Mouse (Mus musculus): ENCODE measurements at regions not wholly inside any gene's neighbourhood (a gene's known extent, or its start where the extent isn't known, plus 50 kb on each side); places are given as distances from the start of the nearest gene placed in this dataset.

DNA sequence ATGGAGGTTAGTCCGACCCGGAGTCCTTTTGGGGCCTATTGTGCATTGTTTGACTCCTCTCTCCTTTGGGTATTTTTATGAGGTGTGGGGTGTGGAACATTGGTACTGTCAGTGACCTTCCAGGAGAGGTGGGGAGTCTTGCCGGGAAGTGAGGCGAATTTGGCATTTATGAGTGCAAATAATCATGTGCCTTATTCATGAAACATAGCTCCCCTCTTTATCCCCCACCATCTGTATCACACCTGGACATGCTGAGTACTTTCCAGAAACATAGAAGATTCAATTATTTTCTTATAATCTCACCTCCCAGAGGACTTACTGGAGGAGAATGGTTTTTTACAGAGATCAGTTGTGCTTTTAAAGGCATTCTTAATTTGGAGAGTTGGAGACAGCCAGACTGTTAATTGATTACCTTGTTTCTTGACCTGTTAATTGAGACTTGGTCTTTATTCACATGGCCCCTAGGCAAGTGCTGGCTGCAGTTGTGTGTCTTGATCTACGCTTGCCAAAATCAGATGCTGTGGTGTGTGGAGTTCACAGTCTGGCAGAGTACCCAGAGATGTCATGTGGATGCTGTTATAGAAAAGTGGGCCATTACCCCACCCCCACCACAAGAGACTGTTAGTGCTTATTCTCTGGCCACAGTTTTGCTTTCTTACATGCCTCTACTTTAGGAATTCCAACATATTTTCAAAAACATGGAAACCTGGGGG is 215.5 kb downstream of the Slc30a10 start:
- Histone ChIP-seq H3K4me3 (replicated peaks) (no peak overlapping the region), H3K27ac (replicated peaks) (no peak overlapping the region), H3K4me1 (no peaks in the 10 kb centered on the region), H3K9me3 (replicated peaks) (no peaks in the 10 kb centered on the region), H3K4me2 (no peak overlapping the region), H3K27me3 (replicated peaks) (no peaks in the 10 kb centered on the region), H3K36me3 (no peaks in the 10 kb centered on the region), H3K9ac (replicated peaks) (no peak overlapping the region)
- ATAC-seq (ENCODE audit: low FRiP score), result no peak
- WGBS, result 71% methylated on average over 5 of the region's 5 CpGs

DNA sequence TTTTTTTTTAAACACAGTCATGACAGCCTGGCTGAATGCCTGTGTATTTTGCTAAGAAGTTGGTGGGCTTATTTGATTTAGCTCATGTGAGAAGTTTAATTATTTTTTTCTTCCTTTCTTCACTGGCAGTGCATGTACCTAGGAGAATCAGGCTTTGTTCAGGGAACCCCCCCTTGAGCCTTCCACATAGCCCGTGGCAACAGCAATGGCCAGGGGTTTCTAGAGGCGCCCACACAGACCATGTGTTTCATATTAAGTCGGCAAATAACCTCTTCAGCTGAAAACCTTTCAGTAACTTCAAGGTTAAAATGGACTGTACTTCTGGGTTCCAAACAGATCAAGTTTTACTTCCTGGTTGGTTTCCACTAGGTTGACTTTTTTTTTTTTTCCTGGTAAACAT is 218.3 kb downstream of the Slc30a10 start:
- no peaks in the 10 kb centered on the region for H3K4me1 ChIP-seq
- no peak for ATAC-seq (ENCODE audit: low FRiP score)
- H3K27ac ChIP-seq (replicated peaks), result no peak overlapping the region
- H3K36me3 ChIP-seq, result no peaks in the 10 kb centered on the region
- H3K27me3 ChIP-seq (replicated peaks), result no peaks in the 10 kb centered on the region
- no peaks in the 10 kb centered on the region for H3K9me3 ChIP-seq (replicated peaks)
- H3K4me2 ChIP-seq, result no peak overlapping the region
- H3K4me3 ChIP-seq (replicated peaks), result no peak overlapping the region
- 65% methylated on average over 3 of the region's 3 CpGs for WGBS
- no peak overlapping the region for H3K9ac ChIP-seq (replicated peaks)

DNA sequence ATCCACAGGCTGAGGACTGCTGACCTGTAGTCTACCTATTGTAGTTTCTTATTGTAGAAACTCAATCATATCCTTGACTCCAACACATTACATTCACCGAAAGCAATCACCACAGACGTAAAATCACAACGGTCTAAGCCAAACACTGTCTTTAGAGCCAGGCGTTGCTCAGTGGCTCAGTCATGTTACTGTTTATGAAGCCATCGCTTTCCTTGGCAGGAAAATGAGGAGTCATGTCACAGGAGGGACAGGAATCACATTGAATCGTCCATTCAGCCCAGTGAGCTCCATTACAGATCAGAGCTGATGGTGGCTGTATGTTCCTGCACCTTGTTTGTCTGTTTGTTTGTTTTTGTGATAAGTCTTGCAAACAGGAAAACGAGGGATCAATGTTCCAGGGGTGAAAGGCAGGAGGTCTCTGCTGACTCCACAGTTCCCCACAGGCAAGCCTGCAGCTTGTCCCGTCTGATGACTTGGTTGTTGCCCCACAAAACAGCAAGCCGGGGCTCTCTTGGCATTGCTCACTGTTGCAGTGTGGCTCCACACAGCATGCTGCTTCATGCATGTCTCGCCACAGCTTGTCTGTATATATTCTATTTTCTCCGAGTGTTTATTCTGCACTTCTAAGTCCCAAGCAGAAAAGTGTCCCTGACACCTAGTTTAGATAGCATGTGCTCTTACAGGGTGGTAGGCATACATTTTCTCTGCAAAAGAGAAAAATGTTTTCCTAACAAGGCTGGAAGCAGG is 221.2 kb downstream of the Slc30a10 start:
- Histone ChIP-seq H3K4me3 (replicated peaks) (no peak overlapping the region), H3K9ac (replicated peaks) (no peak overlapping the region), H3K27me3 (replicated peaks) (no peaks in the 10 kb centered on the region), H3K4me1 (no peaks in the 10 kb centered on the region), H3K27ac (replicated peaks) (no peak overlapping the region), H3K4me2 (no peak overlapping the region), H3K36me3 (no peaks in the 10 kb centered on the region), H3K9me3 (replicated peaks) (no peaks in the 10 kb centered on the region)
- ATAC-seq (ENCODE audit: low FRiP score), result no peak
- 80% methylated on average over 11 of the region's 11 CpGs for WGBS

DNA sequence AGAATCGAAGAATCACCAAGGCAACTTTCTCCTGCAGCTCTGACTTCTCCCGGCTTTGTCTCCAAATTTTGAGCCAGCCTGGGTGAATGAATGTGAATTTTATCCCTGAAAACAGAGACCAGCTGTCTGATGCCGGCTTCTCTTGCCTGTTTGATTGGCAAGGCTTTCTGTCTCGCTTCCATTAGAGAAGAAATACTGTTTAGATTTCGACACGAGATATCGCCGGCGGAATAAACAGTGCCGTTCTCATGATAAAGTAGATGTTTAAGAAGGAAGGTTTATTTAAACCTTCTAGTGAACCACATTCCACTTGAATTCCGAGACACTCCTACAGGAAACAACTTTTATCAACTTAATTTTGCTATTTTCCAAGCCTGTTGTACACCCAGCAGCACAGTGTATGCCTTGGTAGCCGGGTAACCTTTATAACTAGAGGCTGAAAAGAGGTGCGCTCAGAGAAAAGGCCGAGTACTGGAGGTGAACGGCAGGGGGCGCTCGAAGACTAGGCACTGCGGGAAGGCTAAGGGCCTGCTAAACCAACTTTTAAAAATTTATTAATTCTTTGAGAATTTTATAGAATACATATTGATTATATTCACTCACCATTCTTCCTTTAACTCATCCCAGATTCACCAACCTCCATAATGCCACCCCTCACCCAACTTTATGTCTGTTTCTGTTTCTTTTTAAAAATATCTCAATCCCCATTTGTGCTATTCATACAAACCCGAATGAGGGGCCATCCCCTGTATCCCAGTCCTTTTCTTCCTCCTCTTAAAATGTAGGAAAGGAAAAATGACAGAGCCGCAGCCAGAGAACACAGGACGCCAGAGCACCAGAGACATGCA is 227.2 kb downstream of the Slc30a10 start:
- WGBS, result 35% methylated on average over 21 of the region's 21 CpGs
- ATAC-seq (ENCODE audit: low FRiP score), result 0 out of 2 replicates have a peak, but pooled peaks have one; percentile 59
- peaks cover 6% of the 10 kb centered on the region; the same call in 1 of the 2 replicates for H3K4me1 ChIP-seq
- no peaks in the 10 kb centered on the region for H3K36me3 ChIP-seq
- no peak overlapping the region; the same call in 1 of the 2 replicates for H3K27ac ChIP-seq (replicated peaks)
- H3K4me3 ChIP-seq (replicated peaks), result no peak overlapping the region
- no peak overlapping the region for H3K9ac ChIP-seq (replicated peaks)
- peak overlapping the region; percentile 15; the same call in 1 of the 2 replicates for H3K4me2 ChIP-seq
- H3K27me3 ChIP-seq (replicated peaks), result no peaks in the 10 kb centered on the region
- no peaks in the 10 kb centered on the region for H3K9me3 ChIP-seq (replicated peaks)

DNA sequence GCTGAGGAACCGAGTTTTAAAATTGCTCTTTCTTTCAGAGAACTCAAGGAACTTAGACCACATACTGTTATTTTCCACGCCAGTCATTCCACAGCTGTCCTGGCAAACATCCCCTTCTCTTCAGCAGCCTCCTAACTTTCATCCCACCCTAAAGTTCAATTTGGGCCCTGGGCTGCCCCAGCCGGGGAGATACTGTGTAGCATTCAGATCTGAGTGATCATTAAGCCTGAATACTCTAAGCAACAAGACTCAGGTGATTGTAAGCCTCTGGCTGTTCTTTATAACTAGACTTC is 227.8 kb downstream of the Slc30a10 start:
- no peak overlapping the region for H3K4me3 ChIP-seq (replicated peaks)
- WGBS, result 59% methylated on average over 3 of the region's 3 CpGs
- H3K4me2 ChIP-seq, result no peak overlapping the region
- no peaks in the 10 kb centered on the region for H3K36me3 ChIP-seq
- no peak overlapping the region for H3K9ac ChIP-seq (replicated peaks)
- H3K9me3 ChIP-seq (replicated peaks), result no peaks in the 10 kb centered on the region
- no peaks in the 10 kb centered on the region for H3K27me3 ChIP-seq (replicated peaks)
- H3K27ac ChIP-seq (replicated peaks), result no peak overlapping the region; the same call in 1 of the 2 replicates
- peaks cover 6% of the 10 kb centered on the region; the same call in 1 of the 2 replicates for H3K4me1 ChIP-seq
- ATAC-seq (ENCODE audit: low FRiP score), result no peak

DNA sequence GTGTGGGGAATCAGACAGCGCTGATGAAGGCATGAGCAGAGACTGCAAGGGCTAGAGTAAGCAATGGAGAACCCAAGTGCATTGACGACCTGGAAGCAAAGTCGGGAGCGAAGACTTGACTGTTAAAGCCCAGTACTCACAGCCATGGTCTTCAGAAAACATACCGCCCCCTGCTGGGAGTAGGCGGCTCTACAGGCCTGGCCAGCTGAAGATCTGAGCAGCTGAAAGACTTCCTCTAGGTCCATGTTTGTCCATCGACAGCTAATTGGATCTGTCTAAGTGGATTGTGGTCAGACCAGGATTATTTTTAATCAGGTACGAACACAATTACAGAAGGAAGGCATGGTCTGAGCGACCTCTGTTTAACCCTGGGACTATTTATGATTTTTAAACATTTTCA is 230.0 kb downstream of the Slc30a10 start:
- Histone ChIP-seq H3K9me3 (replicated peaks) (no peaks in the 10 kb centered on the region), H3K36me3 (no peaks in the 10 kb centered on the region), H3K27me3 (replicated peaks) (no peaks in the 10 kb centered on the region), H3K4me3 (replicated peaks) (no peak overlapping the region), H3K27ac (replicated peaks) (no peak overlapping the region), H3K4me1 (peaks cover 6% of the 10 kb centered on the region; the same call in 1 of the 2 replicates), H3K4me2 (no peak overlapping the region), H3K9ac (replicated peaks) (no peak overlapping the region)
- no peak for ATAC-seq (ENCODE audit: low FRiP score)
- 82% methylated on average over 9 of the region's 9 CpGs for WGBS

DNA sequence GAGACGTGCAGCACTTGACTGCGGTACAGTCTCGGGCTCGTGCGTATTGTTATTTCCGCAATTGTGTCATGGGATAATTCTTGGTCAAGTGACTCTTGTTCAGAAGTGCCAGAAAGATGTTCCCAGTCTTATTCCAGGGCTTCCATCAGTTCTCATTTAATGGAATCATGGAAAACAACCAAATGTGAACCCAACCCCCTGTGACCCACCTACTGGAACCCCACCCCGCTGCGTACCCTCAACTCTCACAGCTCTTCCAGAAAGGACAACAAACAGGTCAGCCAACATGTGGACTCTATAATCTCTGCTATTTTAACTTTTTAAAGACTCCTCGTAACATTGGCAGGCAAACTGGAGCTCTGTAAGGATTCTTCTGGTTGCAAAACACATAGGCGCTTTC is 233.9 kb downstream of the Slc30a10 start:
- no peak for ATAC-seq (ENCODE audit: low FRiP score)
- H3K9ac ChIP-seq (replicated peaks), result no peak overlapping the region
- H3K4me1 ChIP-seq, result no peaks in the 10 kb centered on the region
- no peaks in the 10 kb centered on the region for H3K9me3 ChIP-seq (replicated peaks)
- H3K4me2 ChIP-seq, result no peak overlapping the region
- 95% methylated on average over 10 of the region's 10 CpGs for WGBS
- no peak overlapping the region for H3K27ac ChIP-seq (replicated peaks)
- H3K27me3 ChIP-seq (replicated peaks), result no peaks in the 10 kb centered on the region
- H3K4me3 ChIP-seq (replicated peaks), result no peak overlapping the region
- H3K36me3 ChIP-seq, result no peaks in the 10 kb centered on the region

DNA sequence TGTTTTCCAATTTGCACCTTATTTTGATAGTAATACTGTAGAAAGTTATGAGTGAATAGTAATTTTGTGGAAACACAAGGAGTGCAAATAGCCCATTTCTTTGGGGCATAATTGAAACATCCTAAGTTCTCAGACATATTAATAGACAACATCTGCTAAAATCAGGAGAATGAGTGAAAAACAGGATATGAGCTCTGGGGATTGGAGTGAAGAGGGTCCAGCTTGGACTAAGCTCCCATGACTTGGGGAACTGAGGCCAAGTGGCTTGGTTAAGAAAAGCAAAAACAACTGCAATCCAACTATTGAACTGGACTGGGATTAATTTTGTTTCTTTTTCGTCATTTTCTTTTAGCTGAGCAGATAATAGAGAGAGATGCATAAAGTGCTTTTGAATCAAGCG is 240.7 kb downstream of the Slc30a10 start:
- no peak for ATAC-seq (ENCODE audit: low FRiP score)
- Histone ChIP-seq H3K9ac (replicated peaks) (no peak overlapping the region), H3K36me3 (no peaks in the 10 kb centered on the region), H3K27me3 (replicated peaks) (no peaks in the 10 kb centered on the region), H3K4me1 (no peaks in the 10 kb centered on the region), H3K4me3 (replicated peaks) (no peak overlapping the region), H3K4me2 (no peak overlapping the region), H3K9me3 (replicated peaks) (no peaks in the 10 kb centered on the region), H3K27ac (replicated peaks) (no peak overlapping the region)
- WGBS, result 83% methylated on average over 2 of the region's 2 CpGs

DNA sequence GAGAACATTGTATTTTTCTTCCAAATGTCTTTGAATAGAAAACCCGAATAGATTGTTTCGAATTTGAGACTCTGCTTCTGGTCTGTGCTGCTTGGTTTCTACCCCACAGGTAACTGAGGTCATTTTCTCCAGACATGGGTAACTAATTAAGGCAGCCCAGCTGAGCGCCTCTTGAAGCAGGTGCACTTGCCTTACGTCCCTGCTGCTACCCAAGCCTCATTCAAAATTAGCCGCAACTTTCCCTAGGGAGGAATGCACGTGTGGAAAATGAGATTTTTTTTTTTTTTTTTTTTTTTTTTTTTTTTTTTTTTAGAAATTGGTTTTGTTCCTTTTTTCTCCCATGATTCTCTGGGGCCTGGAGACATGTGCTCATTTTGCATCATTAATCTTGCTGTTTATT is 245.1 kb downstream of the Slc30a10 start:
- ATAC-seq (ENCODE audit: low FRiP score), result no peak
- Histone ChIP-seq H3K36me3 (no peaks in the 10 kb centered on the region), H3K4me2 (no peak overlapping the region), H3K27ac (replicated peaks) (no peak overlapping the region), H3K9me3 (replicated peaks) (no peaks in the 10 kb centered on the region), H3K27me3 (replicated peaks) (no peaks in the 10 kb centered on the region), H3K4me3 (replicated peaks) (no peak overlapping the region), H3K9ac (replicated peaks) (no peak overlapping the region), H3K4me1 (no peaks in the 10 kb centered on the region)
- 54% methylated on average over 6 of the region's 6 CpGs for WGBS

DNA sequence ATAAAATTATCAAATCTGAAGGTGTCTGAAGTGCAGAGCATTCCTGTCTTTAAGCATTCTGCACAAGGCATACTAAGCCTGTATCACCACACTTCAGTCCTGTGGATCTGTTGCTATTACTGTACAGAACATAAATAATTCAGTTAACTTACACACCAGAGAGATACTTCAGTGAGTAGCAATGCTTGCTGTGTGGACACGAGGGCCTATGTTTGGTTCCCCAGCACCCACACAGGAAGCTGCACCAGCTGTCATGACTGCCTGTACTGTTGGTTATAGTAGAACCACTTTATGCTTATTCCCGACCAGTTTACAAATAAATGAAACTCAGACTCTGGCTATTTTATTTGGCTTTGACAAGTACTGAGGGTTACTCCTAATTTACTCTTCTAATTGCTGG is 271.7 kb downstream of the Slc30a10 start:
- Histone ChIP-seq H3K4me1 (no peaks in the 10 kb centered on the region), H3K27me3 (replicated peaks) (no peaks in the 10 kb centered on the region), H3K36me3 (no peaks in the 10 kb centered on the region), H3K9ac (replicated peaks) (no peak overlapping the region), H3K4me3 (replicated peaks) (no peak overlapping the region), H3K9me3 (replicated peaks) (no peaks in the 10 kb centered on the region), H3K4me2 (no peak overlapping the region), H3K27ac (replicated peaks) (no peak overlapping the region)
- ATAC-seq (ENCODE audit: low FRiP score), result no peak
- WGBS, result 82% methylated on average over 2 of the region's 2 CpGs

DNA sequence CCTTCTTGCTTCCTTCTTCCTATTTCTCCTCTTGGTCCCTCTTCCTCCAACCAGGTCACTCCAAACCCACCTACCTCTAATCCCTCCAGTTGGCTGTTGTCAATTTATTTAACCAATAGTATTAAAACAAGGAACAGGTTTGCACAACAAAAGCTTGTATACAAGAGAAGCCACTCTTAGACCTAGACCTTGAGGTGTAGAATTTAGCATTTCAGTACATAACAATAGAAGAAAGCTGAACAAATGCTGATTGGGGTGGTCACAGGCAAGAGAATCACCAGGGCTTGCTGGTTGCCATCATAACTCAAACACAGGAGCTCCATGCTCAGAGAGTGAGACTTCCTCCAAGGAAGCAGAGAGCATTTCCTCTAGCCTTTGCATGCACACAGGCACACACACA is 272.2 kb downstream of the Slc30a10 start:
- H3K27ac ChIP-seq (replicated peaks), result no peak overlapping the region
- H3K36me3 ChIP-seq, result no peaks in the 10 kb centered on the region
- ATAC-seq (ENCODE audit: low FRiP score), result no peak
- H3K9me3 ChIP-seq (replicated peaks), result no peaks in the 10 kb centered on the region
- H3K4me3 ChIP-seq (replicated peaks), result no peak overlapping the region
- H3K27me3 ChIP-seq (replicated peaks), result no peaks in the 10 kb centered on the region
- no peaks in the 10 kb centered on the region for H3K4me1 ChIP-seq
- H3K4me2 ChIP-seq, result no peak overlapping the region
- no peak overlapping the region for H3K9ac ChIP-seq (replicated peaks)

DNA sequence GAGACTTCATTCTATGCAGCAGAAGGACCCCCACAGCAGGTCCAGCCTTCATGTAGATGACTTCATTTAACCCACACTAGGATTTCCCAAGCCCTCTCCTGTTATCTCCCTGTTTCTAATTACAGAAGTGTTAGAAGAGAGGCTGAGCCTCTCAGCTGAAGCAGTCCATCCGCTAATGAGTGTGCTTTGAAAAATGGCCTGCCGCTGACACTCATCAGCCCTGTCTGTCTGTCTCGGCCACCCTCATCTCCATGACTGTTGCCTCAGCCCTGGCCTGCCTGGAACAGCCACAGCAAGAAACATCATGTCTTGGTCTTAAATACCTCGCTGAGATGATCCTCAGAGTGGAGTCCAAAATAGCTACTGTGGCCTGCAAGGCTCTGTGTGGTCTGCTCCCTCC is 273.1 kb downstream of the Slc30a10 start:
- Histone ChIP-seq H3K36me3 (no peaks in the 10 kb centered on the region), H3K27ac (replicated peaks) (no peak overlapping the region), H3K27me3 (replicated peaks) (no peaks in the 10 kb centered on the region), H3K9me3 (replicated peaks) (no peaks in the 10 kb centered on the region), H3K4me2 (no peak overlapping the region), H3K4me3 (replicated peaks) (no peak overlapping the region), H3K4me1 (no peaks in the 10 kb centered on the region), H3K9ac (replicated peaks) (no peak overlapping the region)
- 81% methylated on average over 4 of the region's 4 CpGs for WGBS
- ATAC-seq (ENCODE audit: low FRiP score), result no peak

Measured in neural tube, embryonic 15.5 days (tissue).